Mouse (Mus musculus): ENCODE data around the gene 4930404N11Rik. TPM values are rescaled to one million over a fixed set of nuclear protein-coding genes. Genes with fewer than 3 reads are reported as not detected.
A peak's percentile ranks its signal among the peaks of the same experiment; 100 is the strongest.

The 4930404N11Rik gene
- polyA plus RNA-seq, 1 experiment from 2014 or later: 0.82 TPM

GRCm38 (mm10) chr10:81377793-81378552 lies 12.4 kb upstream of the 4930404N11Rik start, which contains the start of gene Fzr1:
Fzr1 (minus strand) TSS chr10:81378516.
- H3K4me3 ChIP-seq: peak within 1 kb of the TSS; percentile 85
- peak within 1 kb of the TSS; percentile 96 for H3K9ac ChIP-seq
- 1% methylated on average over 57 of the region's 59 CpGs for WGBS
- no peaks in the 10 kb centered on the region for H3K27me3 ChIP-seq
- peak within 1 kb of the TSS; percentile 79 for H3K4me2 ChIP-seq (replicated peaks)
- peaks cover 22% of the 10 kb centered on the region for H3K4me1 ChIP-seq
- H3K9me3 ChIP-seq: no peaks in the 10 kb centered on the region
- H3K27ac ChIP-seq: peak within 1 kb of the TSS; percentile 78
- H3K36me3 ChIP-seq: peaks cover 26% of the 10 kb centered on the region
- peak; percentile 41 for ATAC-seq (ENCODE audit: insufficient number of reproducible peaks, insufficient read depth, low FRiP score, low TSS enrichment)

GRCm38 (mm10) chr10:81377362-81377664 lies 11.7 kb upstream of the 4930404N11Rik start:
- Histone ChIP-seq H3K27ac (peak overlapping the region; percentile 75; the same call in 1 of the 2 replicates), H3K4me1 (peaks cover 22% of the 10 kb centered on the region), H3K4me3 (peak overlapping the region; percentile 85), H3K4me2 (replicated peaks) (peak overlapping the region; percentile 79), H3K36me3 (peaks cover 28% of the 10 kb centered on the region), H3K9ac (peak overlapping the region; percentile 96), H3K9me3 (no peaks in the 10 kb centered on the region), H3K27me3 (no peaks in the 10 kb centered on the region)
- 56% methylated on average over 2 of the region's 2 CpGs for WGBS
- no peak for ATAC-seq (ENCODE audit: insufficient number of reproducible peaks, insufficient read depth, low FRiP score, low TSS enrichment)

DNA sequence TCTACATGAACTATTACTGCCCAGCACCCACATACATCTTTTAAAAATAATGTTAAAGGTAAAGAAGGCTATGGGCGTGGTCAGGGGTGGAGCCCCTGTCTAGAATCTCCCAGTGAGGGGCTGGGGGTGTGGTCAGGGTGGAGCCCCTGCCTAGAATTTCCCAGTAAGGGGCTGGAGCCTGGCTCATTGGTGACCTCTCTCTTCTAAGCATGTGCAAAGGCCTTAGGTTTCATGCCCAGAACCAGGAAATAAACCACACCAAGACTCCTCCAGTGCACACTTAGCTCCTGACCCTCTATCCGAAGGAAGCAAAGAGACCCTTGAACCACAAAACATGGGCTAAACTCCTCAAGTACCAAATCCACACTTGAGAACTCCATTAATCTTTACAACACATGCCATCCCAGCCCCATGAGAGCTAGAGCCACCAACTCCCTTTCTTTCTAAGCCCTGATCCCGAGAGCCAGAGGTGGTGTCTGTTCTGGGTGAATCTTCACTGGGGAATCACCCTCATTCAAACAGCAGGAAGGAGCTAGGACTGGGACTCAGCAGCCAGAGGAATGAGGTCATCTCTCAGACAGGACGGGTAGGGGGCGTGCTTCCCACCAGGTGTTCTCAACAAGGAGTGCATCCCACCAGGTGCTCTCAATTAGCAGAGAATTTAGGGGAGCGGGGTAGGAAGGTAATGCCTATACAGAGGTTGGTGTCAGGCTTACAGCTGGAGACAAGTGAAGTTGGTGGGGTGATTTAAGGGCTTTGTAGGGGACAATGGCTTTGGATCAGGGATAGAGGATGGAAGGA lies 11.1 kb upstream of the 4930404N11Rik start:
- H3K27ac ChIP-seq: peak overlapping the region; percentile 75; the same call in 1 of the 2 replicates
- H3K36me3 ChIP-seq: peaks cover 31% of the 10 kb centered on the region
- peak overlapping the region; percentile 85 for H3K4me3 ChIP-seq
- 31% methylated on average over 6 of the region's 6 CpGs for WGBS
- no peaks in the 10 kb centered on the region for H3K27me3 ChIP-seq
- no peak for ATAC-seq (ENCODE audit: insufficient number of reproducible peaks, insufficient read depth, low FRiP score, low TSS enrichment)
- peak overlapping the region; percentile 96 for H3K9ac ChIP-seq
- H3K4me1 ChIP-seq: peaks cover 22% of the 10 kb centered on the region
- H3K4me2 ChIP-seq (replicated peaks): peak overlapping the region; percentile 79
- no peaks in the 10 kb centered on the region for H3K9me3 ChIP-seq

GRCm38 (mm10) chr10:81375322-81375721 lies 9.7 kb upstream of the 4930404N11Rik start:
- Histone ChIP-seq H3K4me2 (replicated peaks) (no peak overlapping the region), H3K4me3 (no peak overlapping the region), H3K27ac (no peak overlapping the region), H3K9me3 (no peaks in the 10 kb centered on the region), H3K27me3 (no peaks in the 10 kb centered on the region), H3K36me3 (peaks cover 45% of the 10 kb centered on the region), H3K4me1 (peaks cover 22% of the 10 kb centered on the region), H3K9ac (no peak overlapping the region)
- ATAC-seq (ENCODE audit: insufficient number of reproducible peaks, insufficient read depth, low FRiP score, low TSS enrichment): no peak
- 94% methylated on average over 10 of the region's 10 CpGs for WGBS

- H3K36me3 ChIP-seq: peaks cover 64% of the 10 kb centered on the region
- no peak overlapping the region for H3K4me3 ChIP-seq
- H3K27ac ChIP-seq: no peak overlapping the region
- H3K4me2 ChIP-seq (replicated peaks): no peak overlapping the region
- no peak for ATAC-seq (ENCODE audit: insufficient number of reproducible peaks, insufficient read depth, low FRiP score, low TSS enrichment)
- no peaks in the 10 kb centered on the region for H3K9me3 ChIP-seq
- peaks cover 35% of the 10 kb centered on the region for H3K27me3 ChIP-seq
- WGBS: 88% methylated on average over 6 of the region's 6 CpGs
- no peak overlapping the region for H3K9ac ChIP-seq
- H3K4me1 ChIP-seq: peaks cover 22% of the 10 kb centered on the region
These were observed 1.5 kb upstream of the 4930404N11Rik start for GRCm38 (mm10) chr10:81367207-81367495.

DNA sequence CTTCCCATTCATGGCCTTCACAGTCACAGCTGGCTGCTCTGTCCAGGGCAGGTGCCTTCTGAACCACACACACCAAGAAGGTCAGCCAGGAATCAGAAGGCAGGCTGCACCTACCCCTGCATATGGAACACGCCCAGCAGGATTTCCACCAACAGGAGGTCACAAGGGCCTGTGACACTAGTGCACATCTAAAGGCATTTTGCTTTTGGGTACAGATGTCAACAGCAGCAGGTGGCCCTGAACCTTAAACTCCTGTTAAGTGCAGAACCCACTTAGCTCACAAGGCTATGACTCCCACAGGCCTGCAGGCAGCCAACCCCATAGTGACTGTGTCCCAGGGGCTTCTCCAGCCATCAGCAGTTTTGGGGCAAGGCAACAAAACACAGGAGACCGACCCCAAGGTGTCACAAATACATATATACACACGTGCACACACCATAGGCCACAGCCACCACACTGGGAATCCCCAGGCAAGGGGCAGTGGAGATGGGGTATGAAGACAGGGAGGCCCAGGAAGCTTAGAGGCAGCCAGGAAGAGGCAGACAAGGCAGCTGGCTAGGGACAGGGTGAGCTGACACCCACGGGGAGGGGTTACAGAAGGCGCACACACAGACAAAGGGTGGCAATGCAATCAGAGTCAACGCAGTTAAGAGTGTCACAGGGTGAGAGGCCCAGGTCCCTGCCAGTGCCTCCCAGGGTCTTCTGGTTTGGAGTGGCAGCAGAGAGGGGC lies 1.0 kb upstream of the 4930404N11Rik start:
- ATAC-seq (ENCODE audit: insufficient number of reproducible peaks, insufficient read depth, low FRiP score, low TSS enrichment): no peak
- Histone ChIP-seq H3K4me3 (no peak overlapping the region), H3K4me1 (peaks cover 22% of the 10 kb centered on the region), H3K9me3 (no peaks in the 10 kb centered on the region), H3K27ac (no peak overlapping the region), H3K36me3 (peaks cover 60% of the 10 kb centered on the region), H3K4me2 (replicated peaks) (no peak overlapping the region), H3K9ac (no peak overlapping the region), H3K27me3 (peaks cover 35% of the 10 kb centered on the region)
- 79% methylated on average over 6 of the region's 6 CpGs for WGBS

GRCm38 (mm10) chr10:81365073-81365472 lies 543 bp downstream of the 4930404N11Rik start:
- H3K27me3 ChIP-seq: peaks cover 35% of the 10 kb centered on the region
- whole genome bisulfite sequencing: 41% methylated on average over 4 of the region's 4 CpGs
- no peak overlapping the region for H3K9ac ChIP-seq
- H3K9me3 ChIP-seq: no peaks in the 10 kb centered on the region
- no peak for ATAC-seq (ENCODE audit: insufficient number of reproducible peaks, insufficient read depth, low FRiP score, low TSS enrichment)
- peaks cover 50% of the 10 kb centered on the region for H3K36me3 ChIP-seq
- H3K4me1 ChIP-seq: peaks cover 30% of the 10 kb centered on the region
- H3K4me2 ChIP-seq (replicated peaks): peak overlapping the region; percentile 49; the same call in 1 of the 2 replicates
- H3K4me3 ChIP-seq: peak overlapping the region; percentile 25
- H3K27ac ChIP-seq: no peak overlapping the region

DNA sequence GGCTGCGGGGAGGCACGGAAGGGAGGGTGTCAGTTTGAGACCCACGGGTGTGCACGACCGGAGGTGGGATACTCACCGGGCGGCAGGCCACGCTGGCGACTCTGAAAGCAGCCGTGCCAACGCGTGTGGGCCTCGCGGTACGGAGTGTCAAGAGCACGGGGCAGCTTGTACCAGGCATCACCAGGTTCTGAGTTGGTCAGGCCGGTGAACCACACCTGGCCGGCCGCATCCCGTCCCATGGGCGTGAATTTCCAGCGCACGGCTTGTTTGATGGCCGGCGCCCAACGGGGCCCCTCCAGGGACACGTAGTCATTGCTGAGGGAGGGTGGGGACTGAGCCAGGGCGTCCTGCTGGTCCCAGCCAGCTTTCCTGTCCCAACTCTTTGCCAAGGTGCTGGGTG lies 950 bp downstream of the 4930404N11Rik start:
- Histone ChIP-seq H3K9ac (peak overlapping the region; percentile 49; the same call in 1 of the 2 replicates), H3K4me3 (peak overlapping the region; percentile 25), H3K36me3 (peaks cover 46% of the 10 kb centered on the region), H3K4me1 (peaks cover 33% of the 10 kb centered on the region), H3K9me3 (no peaks in the 10 kb centered on the region), H3K27ac (no peak overlapping the region), H3K27me3 (peaks cover 35% of the 10 kb centered on the region), H3K4me2 (replicated peaks) (peak overlapping the region; percentile 49)
- no peak for ATAC-seq (ENCODE audit: insufficient number of reproducible peaks, insufficient read depth, low FRiP score, low TSS enrichment)
- WGBS: 12% methylated on average over 28 of the region's 28 CpGs

GRCm38 (mm10) chr10:81363436-81364346 lies 1.9 kb downstream of the 4930404N11Rik start:
- H3K36me3 ChIP-seq: peaks cover 37% of the 10 kb centered on the region

GRCm38 (mm10) chr10:81362336-81362949 lies 3.2 kb downstream of the 4930404N11Rik start:
- no peak overlapping the region for H3K27ac ChIP-seq
- peaks cover 45% of the 10 kb centered on the region for H3K4me1 ChIP-seq
- no peak overlapping the region for H3K9ac ChIP-seq
- no peak overlapping the region for H3K4me3 ChIP-seq
- H3K36me3 ChIP-seq: peaks cover 24% of the 10 kb centered on the region
- no peak overlapping the region for H3K4me2 ChIP-seq (replicated peaks)
- no peak for ATAC-seq (ENCODE audit: insufficient number of reproducible peaks, insufficient read depth, low FRiP score, low TSS enrichment)
- H3K27me3 ChIP-seq: peaks cover 35% of the 10 kb centered on the region
- 74% methylated on average over 12 of the region's 12 CpGs for WGBS
- no peaks in the 10 kb centered on the region for H3K9me3 ChIP-seq

More at GRCm38 (mm10) chr10:81363436-81364346, 1.9 kb downstream of the 4930404N11Rik start:
- peak overlapping the region; percentile 49 for H3K9ac ChIP-seq
- H3K4me2 ChIP-seq (replicated peaks): peak overlapping the region; percentile 49
- no peaks in the 10 kb centered on the region for H3K9me3 ChIP-seq
- peak overlapping the region; percentile 25 for H3K4me3 ChIP-seq
- no peak for ATAC-seq (ENCODE audit: insufficient number of reproducible peaks, insufficient read depth, low FRiP score, low TSS enrichment)
- H3K27me3 ChIP-seq: peaks cover 35% of the 10 kb centered on the region
- H3K27ac ChIP-seq: no peak overlapping the region
- WGBS: 10% methylated on average over 51 of the region's 54 CpGs
- H3K4me1 ChIP-seq: peaks cover 36% of the 10 kb centered on the region
